Mouse (Mus musculus): ENCODE measurements around the gene Naa80. TPM values are rescaled to one million over a fixed set of nuclear protein-coding genes. Genes with fewer than 3 reads are reported as not detected.

Gene Naa80
- 22.3 TPM for polyA plus RNA-seq (2014; fragmentation: Illumina TruSeq; extraction: RNeasy Lipid Tissue Mini Kit (QIAGEN cat#74804); ENCODE audit: low read depth, low replicate concordance)

GRCm38 (mm10) chr9:107578587-107578986 is at the start of gene Naa80:
Gene Naa80, plus strand, starts transcription at chr9:107578887.

GRCm38 (mm10) chr9:107533791-107534407 is 44.8 kb upstream of the Naa80 start, which contains the start of gene Tmem115:
Gene Tmem115, plus strand, starts transcription at chr9:107533945.

GRCm38 (mm10) chr9:107541474-107542351 is 37.0 kb upstream of the Naa80 start, which contains the start of the genes Cyb561d2 and Nprl2:
Gene Cyb561d2, minus strand, starts transcription at chr9:107542193.
Gene Nprl2, plus strand, starts transcription at chr9:107542226.

GRCm38 (mm10) chr9:107547026-107547425 is 31.7 kb upstream of the Naa80 start, which contains the start of gene Zmynd10:
Gene Zmynd10, plus strand, starts transcription at chr9:107547298.

GRCm38 (mm10) chr9:107551117-107551889 is 27.4 kb upstream of the Naa80 start, which contains the start of gene Rassf1:
Gene Rassf1, plus strand, starts transcription at chr9:107551555.

GRCm38 (mm10) chr9:107563029-107563581 is 15.6 kb upstream of the Naa80 start, which contains the start of gene Tusc2:
Gene Tusc2, plus strand, starts transcription at chr9:107563255.

GRCm38 (mm10) chr9:107567702-107568319 is 10.9 kb upstream of the Naa80 start, which contains the start of gene Hyal2:
Gene Hyal2, plus strand, starts transcription at chr9:107567945.

GRCm38 (mm10) chr9:107576357-107577107 is 2.2 kb upstream of the Naa80 start, which contains the start of gene Hyal1:
Gene Hyal1, plus strand, starts transcription at chr9:107576927.

GRCm38 (mm10) chr9:107580501-107581317 is 2.0 kb downstream of the Naa80 start, which contains the start of gene Hyal3:
Gene Hyal3, plus strand, starts transcription at chr9:107580818.

GRCm38 (mm10) chr9:107586974-107587832 is 8.5 kb downstream of the Naa80 start, which contains the start of gene Ifrd2:
Gene Ifrd2, plus strand, starts transcription at chr9:107587642.

GRCm38 (mm10) chr9:107608741-107609432 is 30.2 kb downstream of the Naa80 start, which contains the start of gene Sema3b:
Gene Sema3b, minus strand, starts transcription at chr9:107609229.

Other genes starting within 250 kb of the Naa80 start
- 23.0 TPM for gene Hemk1, start 240.5 kb upstream of the Naa80 start, polyA plus RNA-seq (2014; fragmentation: Illumina TruSeq; extraction: RNeasy Lipid Tissue Mini Kit (QIAGEN cat#74804); ENCODE audit: low read depth, low replicate concordance)
- gene 6430571L13Rik, start 238.3 kb upstream of the Naa80 start, polyA plus RNA-seq (2014; fragmentation: Illumina TruSeq; extraction: RNeasy Lipid Tissue Mini Kit (QIAGEN cat#74804); ENCODE audit: low read depth, low replicate concordance) = 3.7 TPM
- gene Cacna2d2, start 179.3 kb upstream of the Naa80 start, polyA plus RNA-seq (2014; fragmentation: Illumina TruSeq; extraction: RNeasy Lipid Tissue Mini Kit (QIAGEN cat#74804); ENCODE audit: low read depth, low replicate concordance) = 6.0 TPM
- 20.9 TPM for gene Tmem115, start 44.9 kb upstream of the Naa80 start, polyA plus RNA-seq (2014; fragmentation: Illumina TruSeq; extraction: RNeasy Lipid Tissue Mini Kit (QIAGEN cat#74804); ENCODE audit: low read depth, low replicate concordance)
- gene Cyb561d2, start 36.7 kb upstream of the Naa80 start, polyA plus RNA-seq (2014; fragmentation: Illumina TruSeq; extraction: RNeasy Lipid Tissue Mini Kit (QIAGEN cat#74804); ENCODE audit: low read depth, low replicate concordance) = 5.5 TPM
- gene Nprl2, start 36.7 kb upstream of the Naa80 start, polyA plus RNA-seq (2014; fragmentation: Illumina TruSeq; extraction: RNeasy Lipid Tissue Mini Kit (QIAGEN cat#74804); ENCODE audit: low read depth, low replicate concordance) = 25.1 TPM
- gene Zmynd10, start 31.6 kb upstream of the Naa80 start, polyA plus RNA-seq (2014; fragmentation: Illumina TruSeq; extraction: RNeasy Lipid Tissue Mini Kit (QIAGEN cat#74804); ENCODE audit: low read depth, low replicate concordance) = not detected
- gene Rassf1, start 27.3 kb upstream of the Naa80 start, polyA plus RNA-seq (2014; fragmentation: Illumina TruSeq; extraction: RNeasy Lipid Tissue Mini Kit (QIAGEN cat#74804); ENCODE audit: low read depth, low replicate concordance) = 20.7 TPM
- gene Tusc2, start 15.6 kb upstream of the Naa80 start, polyA plus RNA-seq (2014; fragmentation: Illumina TruSeq; extraction: RNeasy Lipid Tissue Mini Kit (QIAGEN cat#74804); ENCODE audit: low read depth, low replicate concordance) = 38.5 TPM
- 36.4 TPM for gene Hyal2, start 10.9 kb upstream of the Naa80 start, polyA plus RNA-seq (2014; fragmentation: Illumina TruSeq; extraction: RNeasy Lipid Tissue Mini Kit (QIAGEN cat#74804); ENCODE audit: low read depth, low replicate concordance)
- gene Hyal1, start 2.0 kb upstream of the Naa80 start, polyA plus RNA-seq (2014; fragmentation: Illumina TruSeq; extraction: RNeasy Lipid Tissue Mini Kit (QIAGEN cat#74804); ENCODE audit: low read depth, low replicate concordance) = 9.7 TPM
- gene Hyal3, start 1.9 kb downstream of the Naa80 start, polyA plus RNA-seq (2014; fragmentation: Illumina TruSeq; extraction: RNeasy Lipid Tissue Mini Kit (QIAGEN cat#74804); ENCODE audit: low read depth, low replicate concordance) = not detected
- gene Ifrd2, start 8.8 kb downstream of the Naa80 start, polyA plus RNA-seq (2014; fragmentation: Illumina TruSeq; extraction: RNeasy Lipid Tissue Mini Kit (QIAGEN cat#74804); ENCODE audit: low read depth, low replicate concordance) = 39.4 TPM
- 26.6 TPM for gene Sema3b, start 30.3 kb downstream of the Naa80 start, polyA plus RNA-seq (2014; fragmentation: Illumina TruSeq; extraction: RNeasy Lipid Tissue Mini Kit (QIAGEN cat#74804); ENCODE audit: low read depth, low replicate concordance)
- gene Gnai2, start 56.5 kb downstream of the Naa80 start, polyA plus RNA-seq (2014; fragmentation: Illumina TruSeq; extraction: RNeasy Lipid Tissue Mini Kit (QIAGEN cat#74804); ENCODE audit: low read depth, low replicate concordance) = 183 TPM
- gene Slc38a3, start 90.6 kb downstream of the Naa80 start, polyA plus RNA-seq (2014; fragmentation: Illumina TruSeq; extraction: RNeasy Lipid Tissue Mini Kit (QIAGEN cat#74804); ENCODE audit: low read depth, low replicate concordance) = 119 TPM
- not detected for gene Gnat1, start 100.8 kb downstream of the Naa80 start, polyA plus RNA-seq (2014; fragmentation: Illumina TruSeq; extraction: RNeasy Lipid Tissue Mini Kit (QIAGEN cat#74804); ENCODE audit: low read depth, low replicate concordance)
- gene Sema3f, start 131.6 kb downstream of the Naa80 start, polyA plus RNA-seq (2014; fragmentation: Illumina TruSeq; extraction: RNeasy Lipid Tissue Mini Kit (QIAGEN cat#74804); ENCODE audit: low read depth, low replicate concordance) = 15.1 TPM
- gene Rbm5, start 192.1 kb downstream of the Naa80 start, polyA plus RNA-seq (2014; fragmentation: Illumina TruSeq; extraction: RNeasy Lipid Tissue Mini Kit (QIAGEN cat#74804); ENCODE audit: low read depth, low replicate concordance) = 79.8 TPM

All from heart, adult 10 weeks (tissue).